Mouse (Mus musculus) kidney, postnatal 0 days (tissue): ENCODE results near the gene Gm609. TPM values are rescaled to one million over a fixed set of nuclear protein-coding genes. Genes with fewer than 3 reads are reported as not detected.

Experiments
- ATAC-seq: fragments of 200-750 bp; cut with Nextera tagmentation; replicated peaks from 2 replicates; pipeline ENCODE4 v1.8.0; 2017; ENCODE audit warnings: low read depth, moderate number of reproducible peaks, moderate TSS enrichment, moderate library complexity; ENCODE audit not compliant: low FRiP score
- DNase-seq: peaks from one replicate; pipeline ENCODE4 v3.0.0-alpha.2; 2016; ENCODE audit warnings: low spot score
- H3K27ac ChIP-seq: fragments of 300-500 bp; sonication (generic); 2 replicates; pipeline ENCODE4 v1.5.1; 2014; ENCODE audit warnings: mild to moderate bottlenecking
- H3K27me3 ChIP-seq: fragments of 300-500 bp; sonication (generic); 2 replicates; pipeline ENCODE4 v1.6.1; 2014; ENCODE audit warnings: low read length, mixed read lengths; ENCODE audit not compliant: insufficient read depth
- H3K36me3 ChIP-seq: fragments of 300-500 bp; sonication (generic); 2 replicates; pipeline ENCODE4 v1.6.1; 2014; ENCODE audit warnings: low read length, mixed read lengths; ENCODE audit not compliant: insufficient read depth
- H3K4me1 ChIP-seq: fragments of 300-500 bp; sonication (generic); replicated peaks from 2 replicates; pipeline ENCODE4 v1.6.1; 2014; ENCODE audit warnings: antibody characterized with exemption, low read length, mixed read lengths; ENCODE audit not compliant: insufficient read depth
- H3K4me2 ChIP-seq: fragments of 300-500 bp; sonication (generic); 2 replicates; pipeline ENCODE4 v1.6.1; 2014; ENCODE audit warnings: mild to moderate bottlenecking, low read length, moderate library complexity, mixed read lengths
- H3K4me3 ChIP-seq: fragments of 300-500 bp; sonication (generic); replicated peaks from 2 replicates; pipeline ENCODE4 v1.5.1; 2014; ENCODE audit warnings: low read depth, low read length
- H3K9ac ChIP-seq: fragments of 300-500 bp; sonication (generic); 2 replicates; pipeline ENCODE4 v1.6.1; 2014; ENCODE audit warnings: low read depth, low read length
- H3K9me3 ChIP-seq: fragments of 300-500 bp; sonication (generic); replicated peaks from 2 replicates; pipeline ENCODE4 v1.6.1; 2016; ENCODE audit warnings: low read length, inconsistent platforms, mixed read lengths
- CTCF ChIP-seq: IDR thresholded peaks from 2 replicates; pipeline ENCODE4 v1.5.1; 2016; ENCODE audit warnings: antibody characterized with exemption, low read depth, mild to moderate bottlenecking, moderate library complexity
- WGBS: fragments of 180-500 bp; shearing (Covaris S2); extraction: QIAGEN DNeasy Blood & Tissue Kit; methylation state at CpG from one replicate; pipeline ENCODE4 v1.1.7; 2014; 5-methylcytosine and 5-hydroxymethylcytosine counted together
- polyA plus RNA-seq: library from polyadenylated mRNA; unstranded; fragments of >200 nt; fragmentation: Nextera tagmentation; extraction: Ambion mirVana; gene quantifications from 2 replicates; pipeline ENCODE4 v1.2.1, GENCODE M21; 2015

The Gm609 gene
- polyA plus RNA-seq, 1 experiment from 2014 or later = 0.49 TPM

DNA sequence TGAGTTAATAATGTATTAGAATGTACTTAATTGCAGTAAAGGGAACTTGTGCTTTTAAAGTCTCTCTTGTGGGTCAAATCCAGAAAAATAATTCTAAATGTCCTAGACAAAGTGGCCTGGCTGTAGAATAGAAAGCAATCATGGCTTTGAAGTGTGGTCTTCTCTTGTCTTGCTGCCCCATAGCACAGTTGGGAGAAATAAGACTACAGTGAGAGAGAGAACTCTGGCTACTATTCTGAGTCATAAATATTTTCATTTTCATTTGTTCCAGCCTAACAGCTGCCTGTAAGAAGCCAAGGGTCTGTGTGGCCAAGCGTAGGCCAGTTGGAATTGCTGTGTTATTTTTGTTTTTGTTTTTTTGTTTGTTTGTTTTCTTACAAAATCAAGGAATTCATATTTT is 128.1 kb downstream of the Gm609 start:
- Histone ChIP-seq H3K9me3 (no peaks in the 10 kb centered on the region), H3K27me3 (no peaks in the 10 kb centered on the region), H3K4me3 (no peak overlapping the region), H3K9ac (no peak overlapping the region), H3K36me3 (no peaks in the 10 kb centered on the region), H3K4me2 (no peak overlapping the region), H3K4me1 (no peaks in the 10 kb centered on the region), H3K27ac (no peak overlapping the region)
- DNase-seq (no peak), ATAC-seq (no peak)
- 78% methylated on average over 1 of the region's 1 CpGs for WGBS
- TF ChIP-seq CTCF = no peak

DNA sequence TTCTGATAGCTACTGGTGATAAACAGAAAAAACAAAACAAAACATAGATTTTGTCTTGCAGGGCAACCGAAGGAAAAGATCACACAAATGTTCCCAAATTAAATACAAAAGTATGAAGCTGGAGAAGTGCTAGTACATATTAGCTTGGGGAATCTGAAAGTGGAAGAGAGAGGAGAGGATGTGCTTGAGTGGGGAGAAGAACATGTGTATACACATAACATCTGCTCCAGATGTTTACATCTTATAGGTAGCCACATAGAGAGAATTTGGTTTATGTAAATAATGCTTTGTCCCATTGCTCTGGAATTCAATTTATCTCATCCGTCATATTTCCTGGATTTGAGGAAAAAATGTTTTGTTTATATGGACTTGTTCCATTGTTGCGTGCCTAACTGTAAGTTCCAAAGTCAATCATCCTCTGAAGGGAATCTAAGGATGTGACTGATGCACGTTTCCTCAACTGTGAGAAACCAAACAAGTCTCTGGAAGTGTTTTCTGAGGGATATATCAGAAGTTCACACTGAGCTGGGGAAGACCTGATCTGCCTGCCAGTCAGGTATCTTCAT is 129.2 kb downstream of the Gm609 start:
- no peak for TF ChIP-seq CTCF
- Histone ChIP-seq H3K4me2 (no peak overlapping the region), H3K9me3 (no peaks in the 10 kb centered on the region), H3K27ac (no peak overlapping the region), H3K4me3 (no peak overlapping the region), H3K36me3 (no peaks in the 10 kb centered on the region), H3K9ac (no peak overlapping the region), H3K27me3 (no peaks in the 10 kb centered on the region), H3K4me1 (no peaks in the 10 kb centered on the region)
- ATAC-seq = no peak
- WGBS = 62% methylated on average over 4 of the region's 4 CpGs
- DNase-seq = no peak

Other genes starting within 250 kb of the Gm609 start
- 82.2 and 104 TPM in 2 replicates for gene Cd200, start 83.9 kb downstream of the Gm609 start, polyA plus RNA-seq
- 2.2 and 2.7 TPM in 2 replicates for gene Gm17783, start 39.1 kb upstream of the Gm609 start, polyA plus RNA-seq
- gene Slc9c1, start 42.3 kb upstream of the Gm609 start, polyA plus RNA-seq = not detected in 2 replicates
- 0.04 and 0.16 TPM in 2 replicates for gene Gcsam, start 117.4 kb upstream of the Gm609 start, polyA plus RNA-seq
- 0.32 and 0.54 TPM in 2 replicates for gene BC016579, start 161.1 kb upstream of the Gm609 start, polyA plus RNA-seq
- gene Tmprss7, start 200.7 kb upstream of the Gm609 start, polyA plus RNA-seq = 0.20 and 0.21 TPM in 2 replicates
- gene Tagln3, start 231.6 kb upstream of the Gm609 start, polyA plus RNA-seq = 1.9 and 2.6 TPM in 2 replicates
- 35.5 and 38.0 TPM in 2 replicates for gene Abhd10, start 250.0 kb upstream of the Gm609 start, polyA plus RNA-seq